Mouse (Mus musculus): ENCODE results near the gene Yars. TPM values are rescaled to one million over a fixed set of nuclear protein-coding genes. Genes with fewer than 3 reads are reported as not detected.
A peak's percentile ranks its signal among the peaks of the same experiment; 100 is the strongest.

The Yars gene
- total and polyA plus RNA-seq, 2 experiments from 2014 or later, result 56.0 to 102 TPM

DNA sequence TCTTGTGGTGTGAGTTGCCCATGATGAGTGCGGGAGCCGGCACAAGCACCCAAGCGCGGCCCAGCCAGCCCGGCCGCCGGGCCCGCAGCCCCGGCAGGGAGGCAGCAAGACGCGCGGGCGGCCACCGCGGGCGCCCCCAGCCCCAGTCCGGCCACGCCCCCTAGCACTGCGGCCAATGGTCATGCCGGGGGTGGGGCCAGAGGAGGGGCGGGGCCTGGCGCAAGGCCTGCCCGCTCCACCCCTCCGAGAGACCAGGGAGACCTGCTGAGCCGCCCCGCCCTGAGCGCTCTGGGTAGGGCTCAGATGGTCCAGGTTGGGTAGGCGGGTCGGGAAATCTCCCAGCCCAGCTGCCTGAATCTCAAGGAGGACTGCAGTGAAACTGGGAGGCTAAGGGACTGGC is 49.5 kb downstream of the Yars start:
- H3K4me2 ChIP-seq (ENCODE audit: low read depth, low read length), result peak overlapping the region; percentile 91
- no peaks in the 10 kb centered on the region for H3K36me3 ChIP-seq (ENCODE audit: insufficient read depth, low read length)
- peak; percentile 89 for DNase-seq (ENCODE audit: low spot score)
- no peaks in the 10 kb centered on the region for H3K9me3 ChIP-seq (ENCODE audit: low read length)
- H3K4me3 ChIP-seq (ENCODE audit: low read length), result peak overlapping the region; percentile 72
- peak; percentile 85 for ATAC-seq
- TF ChIP-seq CTCF (IDR thresholded peaks at IDR 0.05; ENCODE audit: low read depth), result no peak
- peak overlapping the region; percentile 79 for H3K27ac ChIP-seq
- no peaks in the 10 kb centered on the region for H3K27me3 ChIP-seq (ENCODE audit: insufficient read depth, low read length)
- peak overlapping the region; percentile 80 for H3K9ac ChIP-seq (replicated peaks; ENCODE audit: low read length)
- under 1% methylated on average over 24 of the region's 29 CpGs for WGBS
- H3K4me1 ChIP-seq (ENCODE audit: insufficient read depth, low read length), result peaks cover 20% of the 10 kb centered on the region

DNA sequence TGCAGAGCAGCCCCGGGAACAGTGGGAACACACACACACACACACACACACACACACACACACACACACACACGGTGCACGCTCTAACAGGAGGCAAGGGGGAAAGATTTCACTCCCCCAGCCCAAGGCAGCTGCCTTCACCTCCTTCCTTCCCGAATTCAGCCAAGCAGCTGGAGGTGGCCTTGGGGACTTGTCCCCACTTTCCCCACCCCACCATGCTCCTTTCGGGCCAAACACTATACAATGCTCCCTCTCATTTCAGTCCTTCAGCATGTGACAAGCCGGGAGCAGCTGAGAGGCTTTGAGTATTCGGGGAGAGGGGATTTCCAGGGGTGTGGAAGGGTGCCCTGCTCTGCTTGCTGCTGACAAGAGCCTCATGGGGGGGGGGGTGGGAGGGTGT is 52.3 kb downstream of the Yars start:
- H3K4me3 ChIP-seq (ENCODE audit: low read length), result no peak overlapping the region
- no peaks in the 10 kb centered on the region for H3K27me3 ChIP-seq (ENCODE audit: insufficient read depth, low read length)
- peak overlapping the region; percentile 4; the same call in 1 of the 2 replicates for H3K27ac ChIP-seq
- H3K4me2 ChIP-seq (ENCODE audit: low read depth, low read length), result no peak overlapping the region
- H3K9me3 ChIP-seq (ENCODE audit: low read length), result no peaks in the 10 kb centered on the region
- WGBS, result 14% methylated on average over 7 of the region's 7 CpGs
- TF ChIP-seq CTCF (IDR thresholded peaks at IDR 0.05; ENCODE audit: low read depth), result no peak
- H3K9ac ChIP-seq (replicated peaks; ENCODE audit: low read length), result no peak overlapping the region
- ATAC-seq, result no peak
- DNase-seq (ENCODE audit: low spot score), result no peak
- H3K36me3 ChIP-seq (ENCODE audit: insufficient read depth, low read length), result no peaks in the 10 kb centered on the region
- peaks cover 22% of the 10 kb centered on the region for H3K4me1 ChIP-seq (ENCODE audit: insufficient read depth, low read length)

DNA sequence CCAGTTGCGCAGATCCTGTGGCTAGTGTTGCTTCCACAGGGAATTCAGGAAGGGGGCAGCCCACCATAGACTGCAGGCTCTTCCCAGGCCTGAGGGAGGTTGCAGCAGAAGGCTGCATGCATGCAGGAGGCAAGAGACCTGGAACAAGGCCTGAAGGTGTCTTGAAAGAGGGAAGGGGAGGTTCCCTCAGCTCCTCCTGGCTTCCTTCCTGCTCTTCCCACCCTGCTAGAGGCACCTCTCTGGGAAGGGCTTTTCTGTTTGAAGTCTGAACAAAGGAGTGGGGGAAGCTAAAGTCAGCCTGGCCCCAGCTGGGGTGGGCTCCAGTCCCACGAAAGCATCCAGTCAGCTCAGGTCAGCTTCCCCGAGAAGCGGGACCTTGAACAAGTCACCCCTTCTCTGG is 52.8 kb downstream of the Yars start:
- Histone ChIP-seq H3K4me2 (ENCODE audit: low read depth, low read length) (no peak overlapping the region), H3K36me3 (ENCODE audit: insufficient read depth, low read length) (no peaks in the 10 kb centered on the region), H3K27ac (peak overlapping the region; percentile 54; the same call in 1 of the 2 replicates), H3K4me1 (ENCODE audit: insufficient read depth, low read length) (peaks cover 22% of the 10 kb centered on the region), H3K9ac (replicated peaks; ENCODE audit: low read length) (no peak overlapping the region), H3K4me3 (ENCODE audit: low read length) (no peak overlapping the region), H3K9me3 (ENCODE audit: low read length) (no peaks in the 10 kb centered on the region), H3K27me3 (ENCODE audit: insufficient read depth, low read length) (0 out of 2 replicates have a peak, but pooled peaks cover 2% of the 10 kb centered on the region)
- WGBS, result 38% methylated on average over 4 of the region's 4 CpGs
- DNase-seq (ENCODE audit: low spot score), result no peak
- no peak for ATAC-seq
- no peak for TF ChIP-seq CTCF (IDR thresholded peaks at IDR 0.05; ENCODE audit: low read depth)

DNA sequence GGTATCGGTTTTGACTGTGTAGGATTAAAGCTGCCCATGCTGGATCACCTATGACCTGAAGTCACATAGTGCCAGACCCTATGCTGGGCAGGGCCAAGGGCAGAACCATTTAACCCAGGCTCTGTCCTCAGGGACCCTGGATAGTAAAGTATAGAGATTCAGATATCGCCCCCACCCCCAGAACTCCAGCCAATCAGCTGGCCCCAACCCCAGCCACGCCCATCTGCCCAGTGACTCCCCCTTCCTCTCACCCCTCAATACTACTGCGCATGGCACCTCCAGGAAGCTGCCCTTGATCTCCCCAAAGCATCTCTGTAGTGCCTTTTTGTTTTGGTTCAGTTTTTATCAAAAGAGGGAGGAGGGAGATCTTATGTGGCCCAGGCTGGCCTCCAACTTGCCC is 53.2 kb downstream of the Yars start:
- 41% methylated on average over 4 of the region's 4 CpGs for WGBS
- H3K27me3 ChIP-seq (ENCODE audit: insufficient read depth, low read length), result 0 out of 2 replicates have a peak, but pooled peaks cover 3% of the 10 kb centered on the region
- H3K36me3 ChIP-seq (ENCODE audit: insufficient read depth, low read length), result no peaks in the 10 kb centered on the region
- H3K9ac ChIP-seq (replicated peaks; ENCODE audit: low read length), result no peak overlapping the region
- no peak for DNase-seq (ENCODE audit: low spot score)
- H3K4me1 ChIP-seq (ENCODE audit: insufficient read depth, low read length), result peaks cover 18% of the 10 kb centered on the region
- no peak for ATAC-seq
- no peaks in the 10 kb centered on the region for H3K9me3 ChIP-seq (ENCODE audit: low read length)
- H3K27ac ChIP-seq, result peak overlapping the region; percentile 54; the same call in 1 of the 2 replicates
- H3K4me3 ChIP-seq (ENCODE audit: low read length), result no peak overlapping the region
- H3K4me2 ChIP-seq (ENCODE audit: low read depth, low read length), result no peak overlapping the region
- TF ChIP-seq CTCF (IDR thresholded peaks at IDR 0.05; ENCODE audit: low read depth), result no peak

DNA sequence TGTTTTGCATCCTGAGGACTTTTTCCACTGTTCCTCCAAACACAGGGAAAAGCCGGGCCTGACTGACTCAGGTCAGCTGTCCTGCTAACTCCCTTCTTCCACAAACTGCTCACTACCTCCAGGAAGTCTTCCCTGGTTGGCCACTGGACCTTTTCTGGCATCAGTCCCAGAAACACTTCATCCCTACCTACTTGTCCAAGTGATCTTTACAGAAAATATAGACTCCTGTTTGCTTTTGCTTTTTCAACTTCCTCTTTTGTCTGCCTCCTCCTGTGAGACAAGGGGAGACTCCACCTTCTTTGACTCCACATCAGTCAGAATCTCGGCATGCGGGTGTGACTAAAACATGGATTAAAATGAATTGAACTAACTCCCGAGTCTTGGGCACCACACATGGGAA is 55.2 kb downstream of the Yars start:
- Histone ChIP-seq H3K9me3 (ENCODE audit: low read length) (no peaks in the 10 kb centered on the region), H3K4me1 (ENCODE audit: insufficient read depth, low read length) (peaks cover 8% of the 10 kb centered on the region; the same call in 1 of the 2 replicates), H3K36me3 (ENCODE audit: insufficient read depth, low read length) (no peaks in the 10 kb centered on the region), H3K9ac (replicated peaks; ENCODE audit: low read length) (no peak overlapping the region), H3K4me3 (ENCODE audit: low read length) (no peak overlapping the region), H3K27ac (no peak overlapping the region), H3K4me2 (ENCODE audit: low read depth, low read length) (no peak overlapping the region), H3K27me3 (ENCODE audit: insufficient read depth, low read length) (0 out of 2 replicates have a peak, but pooled peaks cover 9% of the 10 kb centered on the region)
- TF ChIP-seq CTCF (IDR thresholded peaks at IDR 0.05; ENCODE audit: low read depth), result no peak
- DNase-seq (ENCODE audit: low spot score) (no peak), ATAC-seq (no peak)
- WGBS, result 53% methylated on average over 4 of the region's 4 CpGs

DNA sequence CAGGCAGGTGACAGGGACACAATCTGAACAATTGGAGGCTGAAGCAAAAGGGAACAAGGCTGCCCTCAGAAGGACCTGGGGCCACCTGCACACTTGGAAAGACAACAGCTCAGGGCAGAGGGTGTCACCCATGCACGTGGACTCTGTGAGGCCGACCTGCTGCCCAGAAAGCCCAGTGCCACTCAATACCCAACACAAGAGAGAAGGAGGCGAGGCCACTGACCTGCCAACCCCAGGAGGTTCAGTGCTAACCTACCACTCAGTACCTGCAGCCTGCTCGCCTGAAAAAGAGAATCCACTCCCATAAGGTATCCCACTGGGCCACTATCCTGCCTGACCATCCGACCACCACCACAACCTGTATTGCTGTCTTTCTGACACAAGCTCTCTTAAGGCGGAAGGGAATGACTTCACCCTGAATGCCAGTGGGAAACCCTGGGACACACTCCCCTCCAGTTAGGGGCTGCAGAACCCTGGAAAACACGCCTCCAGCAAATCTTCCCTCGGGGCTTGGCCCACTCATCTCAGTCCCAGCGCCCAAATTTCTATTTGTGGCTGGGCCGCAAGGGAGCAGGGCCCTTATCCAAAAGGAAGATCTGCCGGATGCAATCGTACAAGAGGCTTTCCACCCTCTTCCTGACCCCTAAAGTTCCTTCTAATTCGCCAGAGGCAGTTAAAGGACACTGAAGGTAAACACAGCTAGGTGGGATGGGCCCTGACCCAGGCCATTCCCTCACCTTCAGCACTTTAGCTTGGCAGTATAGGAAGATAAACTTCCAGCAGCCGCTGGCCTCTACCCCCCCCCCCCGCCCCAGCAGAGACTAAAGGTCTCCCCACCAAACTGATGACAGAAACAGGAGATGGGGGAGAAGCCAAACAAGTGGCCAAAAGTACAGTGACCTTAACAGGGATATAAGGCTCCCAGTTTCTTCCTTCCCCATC is 57.1 kb downstream of the Yars start:
- Histone ChIP-seq H3K27ac (no peak overlapping the region), H3K4me1 (ENCODE audit: insufficient read depth, low read length) (peaks cover 7% of the 10 kb centered on the region; the same call in 1 of the 2 replicates), H3K4me2 (ENCODE audit: low read depth, low read length) (0 out of 2 replicates have a peak overlapping the region, but pooled peaks have one; percentile 5), H3K9me3 (ENCODE audit: low read length) (no peaks in the 10 kb centered on the region), H3K27me3 (ENCODE audit: insufficient read depth, low read length) (0 out of 2 replicates have a peak, but pooled peaks cover 16% of the 10 kb centered on the region), H3K9ac (replicated peaks; ENCODE audit: low read length) (no peak overlapping the region), H3K4me3 (ENCODE audit: low read length) (no peak overlapping the region), H3K36me3 (ENCODE audit: insufficient read depth, low read length) (no peaks in the 10 kb centered on the region)
- ATAC-seq (no peak), DNase-seq (ENCODE audit: low spot score) (no peak)
- no peak for TF ChIP-seq CTCF (IDR thresholded peaks at IDR 0.05; ENCODE audit: low read depth)
- WGBS, result 54% methylated on average over 15 of the region's 15 CpGs

Measured in hindbrain, postnatal 0 days (tissue).